Mouse (Mus musculus) hindbrain, embryonic 10.5 days (tissue): ENCODE measurements around the gene Sult2a2. TPM values are rescaled to one million over a fixed set of nuclear protein-coding genes. Genes with fewer than 3 reads are reported as not detected.
"Not testable (repeated sequence)": the region's sequence is repeated elsewhere in the genome, so short reads cannot be mapped to it uniquely, and the experiment has no call there.

Experiments
- DNase-seq: peaks from one replicate; pipeline ENCODE4 v3.0.0-alpha.2; 2017; ENCODE audit warnings: low spot score
- H3K27ac ChIP-seq: fragments of 300-500 bp; sonication (generic); 2 replicates; pipeline ENCODE4 v1.5.1; 2016; ENCODE audit warnings: mild to moderate bottlenecking, moderate library complexity
- H3K27me3 ChIP-seq: fragments of 300-500 bp; sonication (generic); 2 replicates; pipeline ENCODE4 v1.6.1; 2016; ENCODE audit warnings: mild to moderate bottlenecking; ENCODE audit not compliant: poor library complexity, insufficient read depth, severe bottlenecking
- H3K36me3 ChIP-seq: fragments of 300-500 bp; sonication (generic); 2 replicates; pipeline ENCODE4 v1.6.1; 2016; ENCODE audit warnings: mild to moderate bottlenecking, moderate library complexity
- H3K4me1 ChIP-seq: fragments of 300-500 bp; sonication (generic); replicated peaks from 2 replicates; pipeline ENCODE4 v1.6.1; 2016; ENCODE audit warnings: mild to moderate bottlenecking
- H3K4me3 ChIP-seq: fragments of 300-500 bp; sonication (generic); 2 replicates; pipeline ENCODE4 v1.5.1; 2016; ENCODE audit warnings: mild to moderate bottlenecking, moderate library complexity
- H3K9me3 ChIP-seq: fragments of 300-500 bp; sonication (generic); 2 replicates; pipeline ENCODE4 v1.6.1; 2016; ENCODE audit warnings: mild to moderate bottlenecking, moderate library complexity
- WGBS: fragments of 180-500 bp; shearing (Covaris S2); methylation state at CpG from one replicate; pipeline ENCODE4 v1.1.7; 2016; 5-methylcytosine and 5-hydroxymethylcytosine counted together
- polyA plus RNA-seq: library from polyadenylated mRNA; unstranded; fragments of >200 nt; fragmentation: Nextera tagmentation; extraction: Ambion mirVana; gene quantifications from 2 replicates; pipeline ENCODE4 v1.2.1, GENCODE M21; 2016

Sult2a2 gene
- polyA plus RNA-seq, result not detected in 2 replicates

GRCm38 (mm10) chr7:13733205-13733604 is at the start of gene Sult2a2:
Gene Sult2a2, plus strand, starts transcription at chr7:13733505.
- not testable (repeated sequence) for H3K27me3 ChIP-seq, H3K4me3 ChIP-seq, H3K4me1 ChIP-seq, DNase-seq, H3K27ac ChIP-seq, H3K36me3 ChIP-seq, H3K9me3 ChIP-seq
- 86% methylated on average over 1 of the region's 2 CpGs for WGBS

- 92% methylated on average over 1 of the region's 1 CpGs for WGBS
- Histone ChIP-seq H3K27me3 (no peaks in the 10 kb centered on the region), H3K9me3 (peaks cover 20% of the 10 kb centered on the region), H3K4me3 (no peak overlapping the region), H3K36me3 (no peaks in the 10 kb centered on the region), H3K4me1 (no peaks in the 10 kb centered on the region), H3K27ac (no peak overlapping the region)
- no peak for DNase-seq
Measured at GRCm38 (mm10) chr7:13813913-13814312, 80.6 kb downstream of the Sult2a2 start.

Other genes with a start within 250 kb of the Sult2a2 start
- not detected in 2 replicates for gene Bsph2, start 162.4 kb upstream of the Sult2a2 start, polyA plus RNA-seq
- gene Sult2a5, start 109.5 kb upstream of the Sult2a2 start, polyA plus RNA-seq, result not detected in 2 replicates
- not detected in 2 replicates for gene Sult2a1, start 103.9 kb downstream of the Sult2a2 start, polyA plus RNA-seq